Mouse (Mus musculus) stomach, postnatal 0 days (tissue): Measurements from ENCODE around the gene E2f3.

ENCODE experiments used
- CTCF ChIP-seq: IDR thresholded peaks from 2 replicates; pipeline ENCODE4 v1.5.1; 2016; ENCODE audit warnings: antibody characterized with exemption, low read depth, mild to moderate bottlenecking, moderate library complexity
- EP300 ChIP-seq: optimal IDR thresholded peaks from 2 replicates; pipeline ENCODE3; 2016; ENCODE audit warnings: antibody characterized with exemption

GRCm38 (mm10) chr13:29902676-29903075 lies 83.2 kb downstream of the E2f3 start:
- no peak for TF ChIP-seq CTCF
- no peak for TF ChIP-seq EP300
